Mouse (Mus musculus) embryo, embryonic 11.5 days (tissue): ENCODE results near the gene Olfr1324.
"Not testable (repeated sequence)": the region's sequence is repeated elsewhere in the genome, so short reads cannot be mapped to it uniquely, and the experiment has no call there.

Experiments used
- DNase-seq: peaks from one replicate; pipeline ENCODE4 v3.0.0-alpha.2; 2012; ENCODE audit warnings: low read depth, low spot score

The Olfr1324 gene

DNA sequence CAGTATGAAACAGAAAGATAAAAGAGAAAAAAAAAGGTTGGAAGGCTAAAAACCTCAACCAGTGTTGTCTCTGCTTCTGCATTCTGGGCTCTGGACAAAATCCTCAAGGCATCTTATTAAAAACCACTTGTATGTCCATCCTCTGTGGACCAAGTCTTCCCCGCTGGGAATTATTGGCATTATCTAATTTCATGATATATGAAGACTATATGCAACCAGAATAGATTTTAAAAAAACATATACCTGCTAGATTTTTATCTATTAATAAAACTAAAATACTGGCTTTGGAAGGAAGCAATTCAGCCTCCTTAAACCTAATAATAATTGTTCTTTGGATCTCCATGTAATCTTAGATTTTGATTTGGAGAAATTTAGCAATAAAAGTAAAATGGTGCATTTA lies at the start of gene Olfr1324:
Gene Olfr1324, minus strand, starts transcription at position 101 of the 400 bp plus-strand sequence.
- DNase-seq = no peak

DNA sequence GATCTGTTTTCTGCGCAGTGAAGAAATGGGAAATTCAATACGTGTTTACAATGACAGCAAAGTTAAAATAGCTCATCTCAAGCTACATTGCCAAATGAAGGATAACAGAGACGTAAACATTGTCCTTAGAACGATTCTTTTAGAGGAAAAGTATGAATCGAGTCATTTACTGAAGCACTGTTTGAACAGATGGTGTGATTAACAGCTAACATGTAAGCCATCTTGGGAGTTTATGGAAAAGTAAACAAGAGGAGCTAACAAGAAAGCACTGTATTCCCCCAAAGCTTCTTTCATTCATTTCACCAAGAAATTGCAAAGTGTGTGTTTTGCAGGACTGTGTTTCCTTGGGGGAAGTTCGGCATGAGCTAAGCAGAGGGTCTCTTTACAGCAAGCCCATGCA lies 42.0 kb upstream of the Olfr1324 start:
- not testable (repeated sequence) for DNase-seq

DNA sequence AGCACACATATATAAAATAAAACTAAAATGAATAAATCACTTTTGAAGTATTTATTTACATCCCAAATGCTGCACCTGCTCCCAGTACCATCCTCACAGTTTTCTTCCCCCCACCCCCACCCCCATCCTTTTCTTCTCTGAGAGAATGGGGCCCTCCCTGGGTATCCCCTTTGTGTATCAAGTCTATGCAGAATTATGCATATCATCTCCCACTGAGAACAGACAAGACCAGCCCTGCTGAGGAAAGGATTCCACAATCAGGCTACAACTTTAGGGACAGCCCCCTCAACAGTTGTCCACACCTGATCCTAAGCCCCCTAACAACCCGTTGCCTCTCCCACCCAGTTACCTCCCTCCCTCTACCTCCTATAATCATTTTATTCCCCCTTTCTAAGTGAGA lies 27.8 kb upstream of the Olfr1324 start:
- no peak for DNase-seq

DNA sequence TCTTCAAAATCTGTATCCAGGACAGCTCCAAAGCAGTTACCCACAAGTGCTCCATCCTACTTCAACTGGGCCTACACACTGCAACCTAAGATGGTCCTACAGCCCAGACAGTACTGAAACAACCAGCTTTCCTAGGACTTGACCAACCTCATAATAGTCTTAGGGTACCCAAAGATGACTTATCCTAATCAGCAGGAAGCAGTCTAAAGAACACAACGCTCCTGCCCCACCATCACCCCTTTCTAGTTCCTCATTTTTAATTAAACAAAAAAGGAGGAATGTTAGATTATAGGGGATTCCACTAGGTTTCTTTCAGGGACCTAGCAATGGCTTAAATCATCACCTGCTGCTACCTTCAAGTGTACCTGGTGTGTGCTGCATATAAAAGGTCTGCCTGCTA lies 15.1 kb upstream of the Olfr1324 start:
- no peak for DNase-seq

DNA sequence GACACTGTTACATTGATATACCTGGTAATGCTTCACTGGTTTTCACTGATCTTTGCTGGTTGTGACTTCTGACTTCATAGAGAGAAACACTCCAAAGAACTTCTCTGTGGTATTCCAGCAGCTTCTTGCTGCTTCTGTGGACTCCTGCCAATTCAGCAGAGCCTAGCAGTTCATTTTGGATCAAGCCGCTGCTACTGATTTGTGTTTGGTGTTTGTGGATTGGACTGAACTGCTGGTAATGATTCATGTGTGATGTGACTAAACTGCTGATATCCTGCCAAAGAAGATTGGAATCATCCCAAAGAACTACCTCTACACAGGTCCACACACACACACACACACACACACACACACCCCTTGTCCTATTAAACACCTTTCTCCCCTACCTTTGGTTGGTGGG lies 14.4 kb upstream of the Olfr1324 start:
- DNase-seq = no peak

DNA sequence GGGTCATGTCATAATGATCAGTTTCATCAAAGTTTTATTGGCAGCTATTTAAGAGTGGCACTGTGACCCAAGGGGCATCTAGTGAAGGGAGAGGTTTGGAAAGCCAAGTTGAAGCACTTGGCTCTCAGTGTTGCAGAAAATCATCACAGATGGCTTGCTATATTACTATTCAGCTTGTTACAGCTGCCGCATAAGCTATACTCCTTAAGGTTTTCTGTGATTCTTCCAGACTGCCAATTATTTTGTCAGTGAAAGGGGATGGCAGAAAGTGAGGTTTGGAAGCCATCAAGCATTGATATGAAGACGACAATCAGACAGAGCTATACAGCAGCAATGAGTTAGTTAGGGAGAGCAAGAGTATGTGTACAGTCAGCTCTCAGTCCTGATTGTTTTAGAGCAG lies 4.2 kb upstream of the Olfr1324 start:
- DNase-seq = no peak

DNA sequence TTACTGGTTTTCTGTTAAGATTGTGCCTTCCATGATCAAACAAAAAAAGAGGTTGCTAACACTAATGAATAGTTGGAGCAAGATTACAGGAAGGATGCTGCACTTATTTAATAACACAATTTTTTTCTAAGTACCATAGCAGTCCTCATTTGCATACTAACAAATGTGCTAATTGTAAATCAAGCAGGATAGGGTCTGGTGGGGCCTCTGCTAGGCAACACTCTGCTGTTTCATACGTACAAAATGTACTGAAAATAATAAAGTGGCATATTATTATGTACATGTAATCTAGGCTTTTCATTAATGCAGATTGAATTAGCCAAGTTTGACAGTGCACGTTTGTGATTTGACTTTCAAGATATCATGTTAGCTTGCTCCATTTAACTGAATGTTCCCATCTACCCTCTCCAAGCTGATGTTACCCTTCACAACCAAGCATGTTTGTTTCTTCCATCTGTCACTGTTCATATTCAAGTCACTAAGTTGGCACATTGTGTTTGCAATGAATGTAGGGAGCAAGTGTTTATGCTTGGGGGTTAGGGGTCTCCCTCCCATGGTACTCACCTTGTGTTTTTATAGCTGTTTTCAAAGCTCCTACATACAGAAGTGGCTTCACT lies 478 bp downstream of the Olfr1324 start:
- no peak for DNase-seq

DNA sequence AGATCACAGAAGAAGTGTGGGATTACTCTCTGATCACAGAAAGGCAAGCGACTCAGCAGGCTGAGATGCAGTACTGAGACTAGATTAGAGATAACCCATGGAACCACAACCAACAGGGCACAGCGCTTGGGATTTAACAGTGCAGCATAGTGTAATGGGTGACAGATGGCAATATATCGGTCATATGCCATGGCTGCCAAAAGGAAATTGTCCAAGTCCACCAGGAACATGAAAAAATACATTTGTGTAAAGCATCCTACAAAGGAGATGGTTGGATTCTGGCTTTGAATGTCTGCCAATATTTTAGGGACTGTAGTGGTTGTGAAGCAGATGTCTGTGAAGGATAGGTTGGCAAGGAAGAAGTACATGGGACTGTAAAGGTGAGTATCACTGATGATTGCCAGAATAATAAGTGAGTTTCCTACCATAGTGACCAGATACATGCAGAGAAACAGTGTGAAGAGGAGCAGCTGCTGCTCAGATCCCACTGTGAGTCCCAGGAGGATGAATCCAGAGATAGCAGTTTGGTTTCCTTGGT lies 2.3 kb downstream of the Olfr1324 start:
- DNase-seq = no peak

DNA sequence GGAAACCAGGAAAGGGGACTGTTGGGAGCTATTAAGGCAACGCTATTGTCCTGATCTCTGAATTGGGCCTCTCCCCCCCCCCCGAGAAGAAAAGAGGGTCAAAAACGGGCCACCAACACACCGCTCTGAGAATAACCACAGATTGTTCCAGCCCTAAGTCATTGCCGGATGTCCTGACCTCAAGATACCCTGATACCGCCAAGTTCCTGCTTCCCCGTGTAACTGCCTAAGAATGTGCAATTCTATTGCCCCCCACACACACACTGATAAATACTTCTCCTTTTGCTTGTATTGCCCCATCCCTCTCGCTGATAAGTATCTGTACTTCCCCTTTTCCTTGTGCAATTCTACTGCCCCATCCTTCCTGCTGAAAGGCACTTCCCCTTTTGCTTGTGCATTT lies 17.9 kb downstream of the Olfr1324 start:
- not testable (repeated sequence) for DNase-seq

DNA sequence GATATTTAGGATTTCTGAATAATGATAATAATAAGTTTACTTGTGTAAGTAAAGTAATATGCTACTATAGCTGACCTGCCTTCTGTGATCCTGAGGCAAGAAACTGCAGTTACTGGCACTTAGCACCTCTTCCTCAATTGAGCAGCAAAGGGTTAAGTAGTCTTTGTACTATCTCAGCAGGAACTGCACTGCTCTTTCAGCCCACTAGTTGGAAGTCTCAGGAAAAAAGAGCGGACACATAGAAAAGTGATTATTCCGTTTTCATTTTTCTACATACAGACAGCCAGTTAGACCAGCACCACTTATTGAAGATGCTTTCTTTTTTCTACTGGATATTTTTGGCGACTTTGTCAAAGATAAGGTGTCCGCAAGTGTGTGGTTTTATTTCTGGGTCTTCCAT lies 37.7 kb downstream of the Olfr1324 start:
- DNase-seq = not testable (repeated sequence)

DNA sequence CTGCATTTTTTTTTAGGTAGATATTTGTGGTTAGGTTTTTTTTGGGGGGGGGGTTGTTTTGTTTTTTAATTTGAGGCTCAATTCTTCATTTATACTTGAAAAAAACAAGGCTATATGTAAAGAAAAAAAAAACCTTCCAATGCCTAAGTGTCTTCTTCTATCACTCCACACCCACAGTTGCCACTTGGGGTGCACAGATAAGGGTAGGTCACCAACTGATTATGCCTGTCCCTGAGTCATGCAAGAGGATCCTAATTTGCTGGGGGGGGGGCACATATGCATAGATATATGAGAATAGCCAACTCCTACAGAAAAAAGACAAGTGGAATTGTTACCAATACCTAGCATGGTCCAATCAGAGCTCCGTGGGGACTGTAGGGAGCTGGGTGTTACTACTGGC lies 53.3 kb downstream of the Olfr1324 start:
- no peak for DNase-seq
